ENCODE assay signal across 13 mouse cellular contexts in the genomic region with DNA sequence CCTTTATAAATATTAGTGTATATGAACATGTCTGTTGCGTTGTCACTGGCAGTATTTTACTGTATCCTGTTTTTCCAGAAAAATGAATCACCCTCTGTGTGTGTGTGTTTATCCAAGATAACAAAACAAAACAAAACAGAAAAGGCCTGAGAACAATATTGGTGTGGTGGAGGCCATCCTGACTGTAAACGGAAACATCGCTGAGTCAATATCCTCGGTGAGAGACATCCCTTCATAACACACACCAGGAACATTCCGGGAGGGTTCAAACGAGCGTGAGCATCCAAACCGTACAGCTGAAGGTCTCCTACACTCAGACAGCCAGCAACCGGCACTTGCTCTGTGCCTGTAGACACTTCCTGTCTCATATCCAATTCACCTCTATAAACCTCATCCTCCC. TPM values are rescaled to one million over a fixed set of nuclear protein-coding genes. Genes with fewer than 3 reads are reported as not detected.
A peak's percentile ranks its signal among the peaks of the same experiment; 100 is the strongest.
DNase-seq lines count a peak whose midpoint lies in the region; ATAC-seq lines count a peak whose summit lies in the region.
"Had no signal": no experiment of that assay in that cellular context is flagged by ENCODE, and none has a peak within 500 bp of the region (broad histone marks: within the 10 kb centered on the region; RNA-seq: fewer than 3 reads in every experiment).

No protein-coding gene starts in this region.

- H3K4me3 ChIP-seq in heart, embryonic 11.5 days (ENCODE audit: low read depth, low read length) = no peak overlapping the region
- H3K4me3 ChIP-seq in kidney, embryonic 14.5 days (ENCODE audit: low read length) = no peak overlapping the region
- no peak overlapping the region for H3K4me3 ChIP-seq in lung, embryonic 15.5 days
- H3K4me3 ChIP-seq: myocyte had no signal

- WGBS in heart, embryonic 11.5 days (ENCODE audit: insufficient replicate concordance) = 68% methylated on average over 9 of the region's 9 CpGs
- WGBS in kidney, embryonic 14.5 days = 68% methylated on average over 9 of the region's 9 CpGs
- WGBS in lung, embryonic 15.5 days = 49% methylated on average over 9 of the region's 9 CpGs

- no peak overlapping the region for H3K9ac ChIP-seq in heart, embryonic 11.5 days (ENCODE audit: low read depth, low read length)
- H3K9ac ChIP-seq in kidney, embryonic 14.5 days (ENCODE audit: low read depth, low read length) = no peak overlapping the region
- no peak overlapping the region for H3K9ac ChIP-seq in lung, embryonic 15.5 days
- H3K9ac ChIP-seq: hindbrain, embryonic 14.5 days had no signal

- peaks cover 15% of the 10 kb centered on the region for H3K4me1 ChIP-seq in heart, embryonic 11.5 days (ENCODE audit: control insufficient read depth, insufficient read depth, low read length)
- no peaks in the 10 kb centered on the region; the same call in 1 of the 2 replicates for H3K4me1 ChIP-seq in kidney, embryonic 14.5 days (ENCODE audit: control insufficient read depth, insufficient read depth, low read length)
- peaks cover 27% of the 10 kb centered on the region for H3K4me1 ChIP-seq in lung, embryonic 15.5 days

- peak overlapping the region; percentile 59; the same call in 1 of the 2 replicates for H3K27ac ChIP-seq in heart, embryonic 11.5 days (ENCODE audit: low read depth, low read length)
- 0 out of 2 replicates have a peak overlapping the region, but pooled peaks have one; percentile 9 for H3K27ac ChIP-seq in kidney, embryonic 14.5 days (ENCODE audit: low read depth, low read length)
- peak overlapping the region; percentile 57 for H3K27ac ChIP-seq in lung, embryonic 15.5 days
- H3K27ac ChIP-seq: macrophage had no signal

- 0 out of 2 replicates have a peak, but pooled peaks have one; percentile 35 for ATAC-seq in heart, embryonic 11.5 days (replicated peaks; ENCODE audit: insufficient number of reproducible peaks, low FRiP score, low TSS enrichment)
- ATAC-seq in kidney, embryonic 14.5 days (ENCODE audit: low FRiP score, low TSS enrichment) = no peak
- no peak for ATAC-seq in lung, embryonic 15.5 days (ENCODE audit: borderline replicate concordance, extremely low read depth, low FRiP score, low TSS enrichment)

- no peak overlapping the region for H3K4me2 ChIP-seq in heart, embryonic 11.5 days
- no peak overlapping the region for H3K4me2 ChIP-seq in kidney, embryonic 14.5 days (replicated peaks; ENCODE audit: low read depth, low read length)
- peak overlapping the region; percentile 27; the same call in 1 of the 2 replicates for H3K4me2 ChIP-seq in lung, embryonic 15.5 days
- H3K4me2 ChIP-seq: hindbrain, embryonic 14.5 days had no signal

- H3K27me3 ChIP-seq in heart, embryonic 11.5 days (ENCODE audit: control insufficient read depth, insufficient read depth, low read length) = no peaks in the 10 kb centered on the region
- no peaks in the 10 kb centered on the region for H3K27me3 ChIP-seq in kidney, embryonic 14.5 days (ENCODE audit: control insufficient read depth, insufficient read depth, low read length)
- no peaks in the 10 kb centered on the region for H3K27me3 ChIP-seq in lung, embryonic 15.5 days

- peak; percentile 94 for DNase-seq in heart, adult 11 months
- no peak for DNase-seq in heart, postnatal 4 days
- DNase-seq in frontal cortex, adult 2 months (ENCODE audit: extremely low spot score in 1 of 2, low spot score in 1 of 2) = no peak
- DNase-seq in left cerebral cortex, adult 11 months (ENCODE audit: low spot score) = no peak
- DNase-seq in layer of hippocampus, adult 8-10 months (ENCODE audit: low spot score in 2 of 2) = no peak
- DNase-seq: gastrocnemius, postnatal 10 days; layer of hippocampus, postnatal 36 days had no signal

- no peaks in the 10 kb centered on the region for H3K9me3 ChIP-seq in heart, embryonic 11.5 days (replicated peaks; ENCODE audit: control insufficient read depth, low read length)
- H3K9me3 ChIP-seq in kidney, embryonic 14.5 days (ENCODE audit: control insufficient read depth, low read length) = no peaks in the 10 kb centered on the region
- H3K9me3 ChIP-seq in lung, embryonic 15.5 days = no peaks in the 10 kb centered on the region

- H3K36me3 ChIP-seq in heart, embryonic 11.5 days (ENCODE audit: control insufficient read depth, insufficient read depth, low read length) = no peaks in the 10 kb centered on the region
- no peaks in the 10 kb centered on the region for H3K36me3 ChIP-seq in kidney, embryonic 14.5 days (ENCODE audit: control insufficient read depth, insufficient read depth, low read length)
- no peaks in the 10 kb centered on the region for H3K36me3 ChIP-seq in lung, embryonic 15.5 days

RNA-seq across cellular contexts. Expression of a gene that starts 31.6 kb away (rescaled TPM):
- total RNA-seq in heart, postnatal 4 days (2021) = 10 to 100 TPM; 78.5 to 83.2 TPM
- 12.9 and 17.4 TPM in 2 replicates for polyA plus RNA-seq in heart, embryonic 11.5 days (2014; fragmentation: Nextera tagmentation; extraction: Ambion mirVana)
- 17.7 and 20.7 TPM in 2 replicates for polyA plus RNA-seq in kidney, embryonic 14.5 days (2014; fragmentation: Nextera tagmentation; extraction: Ambion mirVana)
- polyA plus RNA-seq in lung, embryonic 15.5 days (2015; fragmentation: Nextera tagmentation; extraction: Ambion mirVana) = 23.6 and 25.1 TPM in 2 replicates
- 13.3 and 14.7 TPM in 2 replicates for polyA plus RNA-seq in frontal cortex, adult 2 months (2012; rRNA removed)
- 10 to 100 TPM; 12.6 to 14.8 (median 13.7) TPM for total RNA-seq in layer of hippocampus, adult 8-10 months (2022)
- polyA plus RNA-seq: macrophage had no signal

Comparison
In these comparisons a context has a peak if more than half of its experiments do, and no peak if none do; other contexts are left out.
1. H3K27ac ChIP-seq: peak in every context shown above with its lines; median percentile 59 in heart, embryonic 11.5 days; 57 in lung, embryonic 15.5 days; 9 in kidney, embryonic 14.5 days.